Mouse (Mus musculus): ENCODE measurements around the gene Olfr523.

Olfr523 gene

GRCm38 (mm10) chr7:140180692-140181091 lies 7.7 kb downstream of the Olfr523 start:
- DNase-seq (ENCODE audit: low spot score), result no peak

GRCm38 (mm10) chr7:140184206-140184605 lies 11.2 kb downstream of the Olfr523 start:
- no peak for DNase-seq (ENCODE audit: low spot score)

- DNase-seq (ENCODE audit: low spot score), result peak; percentile 12
Measured at GRCm38 (mm10) chr7:140186646-140187620, 13.9 kb downstream of the Olfr523 start.

GRCm38 (mm10) chr7:140187721-140188390 lies 14.8 kb downstream of the Olfr523 start:
- no peak for DNase-seq (ENCODE audit: low spot score)

GRCm38 (mm10) chr7:140188391-140189328 lies 15.6 kb downstream of the Olfr523 start:
- DNase-seq (ENCODE audit: low spot score), result peak; percentile 70

- DNase-seq (ENCODE audit: low spot score), result no peak
Measured at GRCm38 (mm10) chr7:140190435-140190834, 17.4 kb downstream of the Olfr523 start.

GRCm38 (mm10) chr7:140192445-140192844 lies 19.4 kb downstream of the Olfr523 start:
- no peak for DNase-seq (ENCODE audit: low spot score)

GRCm38 (mm10) chr7:140192851-140193250 lies 19.8 kb downstream of the Olfr523 start:
- no peak for DNase-seq (ENCODE audit: low spot score)

- DNase-seq (ENCODE audit: low spot score), result no peak
Measured at GRCm38 (mm10) chr7:140194031-140194430, 21.0 kb downstream of the Olfr523 start.

- DNase-seq (ENCODE audit: low spot score), result no peak
Measured at GRCm38 (mm10) chr7:140196002-140196401, 23.0 kb downstream of the Olfr523 start.

GRCm38 (mm10) chr7:140201090-140201489 lies 28.1 kb downstream of the Olfr523 start:
- DNase-seq (ENCODE audit: low spot score), result no peak

- DNase-seq (ENCODE audit: low spot score), result no peak
Measured at GRCm38 (mm10) chr7:140205864-140206263, 32.8 kb downstream of the Olfr523 start, which contains the start of gene Olfr524. Olfr524 (minus strand) TSS chr7:140205964.

- DNase-seq (ENCODE audit: low spot score), result no peak
Measured at GRCm38 (mm10) chr7:140206904-140207303, 33.9 kb downstream of the Olfr523 start.

GRCm38 (mm10) chr7:140208153-140208552 lies 35.1 kb downstream of the Olfr523 start:
- DNase-seq (ENCODE audit: low spot score), result no peak

GRCm38 (mm10) chr7:140208677-140209076 lies 35.7 kb downstream of the Olfr523 start:
- DNase-seq (ENCODE audit: low spot score), result no peak

GRCm38 (mm10) chr7:140213841-140214240 lies 40.8 kb downstream of the Olfr523 start:
- DNase-seq (ENCODE audit: low spot score), result no peak

- no peak for DNase-seq (ENCODE audit: low spot score)
Measured at GRCm38 (mm10) chr7:140217967-140218366, 45.0 kb downstream of the Olfr523 start, which contains the start of gene Cd163l1. Cd163l1 (plus strand) TSS chr7:140218267.

GRCm38 (mm10) chr7:140219268-140219667 lies 46.3 kb downstream of the Olfr523 start:
- no peak for DNase-seq (ENCODE audit: low spot score)

GRCm38 (mm10) chr7:140220375-140220774 lies 47.4 kb downstream of the Olfr523 start:
- no peak for DNase-seq (ENCODE audit: low spot score)

- no peak for DNase-seq (ENCODE audit: low spot score)
Measured at GRCm38 (mm10) chr7:140224209-140224608, 51.2 kb downstream of the Olfr523 start.
